Mouse (Mus musculus) spleen, adult 2 months (tissue): ENCODE results near the gene Tmem104. TPM values are rescaled to one million over a fixed set of nuclear protein-coding genes. Genes with fewer than 3 reads are reported as not detected.

Source experiments
- DNase-seq, 2 experiments: peaks; one replicate each; pipeline versions ENCODE4 v3.0.0 to v3.0.0-alpha.2; 2012 to 2021; ENCODE audit warnings: low spot score in 2 of 2, low read depth in 1 of 2
- H3K27ac ChIP-seq: fragments of 200-500 bp; 2 replicates; pipeline ENCODE4 v1.5.1; 2012; ENCODE audit warnings: low read length, inconsistent platforms; ENCODE audit not compliant: insufficient read depth
- H3K27me3 ChIP-seq: fragments of 200-500 bp; 2 replicates; pipeline ENCODE4 v1.6.1; 2012; ENCODE audit warnings: mild to moderate bottlenecking, moderate library complexity, low read length, inconsistent platforms; ENCODE audit not compliant: control insufficient read depth, insufficient read depth
- H3K36me3 ChIP-seq: fragments of 200-500 bp; 2 replicates; pipeline ENCODE4 v1.6.1; 2012; ENCODE audit warnings: mild to moderate bottlenecking, low read length, inconsistent platforms; ENCODE audit not compliant: control insufficient read depth, insufficient read depth
- H3K4me1 ChIP-seq: fragments of 200-500 bp; 2 replicates; pipeline ENCODE4 v1.6.1; 2011; ENCODE audit warnings: inconsistent platforms; ENCODE audit not compliant: control insufficient read depth, insufficient read depth, insufficient read length
- H3K4me3 ChIP-seq: fragments of 200-500 bp; 2 replicates; pipeline ENCODE4 v1.5.1; 2011; ENCODE audit warnings: mild to moderate bottlenecking, inconsistent platforms; ENCODE audit not compliant: insufficient read depth, insufficient read length; ENCODE audit errors: extremely low read depth
- CTCF ChIP-seq: fragments of 200-500 bp; IDR thresholded peaks from 2 replicates; pipeline ENCODE4 v1.5.1; 2011; ENCODE audit warnings: mild to moderate bottlenecking, inconsistent platforms; ENCODE audit not compliant: insufficient read depth, insufficient read length, insufficient replicate concordance; ENCODE audit errors: extremely low read depth
- POLR2A ChIP-seq: fragments of 200-500 bp; IDR thresholded peaks from 2 replicates; pipeline ENCODE4 v1.6.1; 2011; ENCODE audit warnings: low read depth, low read length, inconsistent platforms
- WGBS: fragments of 180-500 bp; shearing (Covaris S2); methylation state at CpG from one replicate; pipeline ENCODE4 v1.1.7; 2018; 5-methylcytosine and 5-hydroxymethylcytosine counted together
- polyA plus RNA-seq: library from polyadenylated mRNA; depleted of rRNA; stranded (reverse); fragments of >200 nt; gene quantifications from 2 replicates; pipeline ENCODE4 v1.2.3, GENCODE M21; 2012

Gene Tmem104
- polyA plus RNA-seq, 1 experiment, result 16.5 TPM

GRCm38 (mm10) chr11:115161578-115162204 is 25.6 kb upstream of the Tmem104 start:
- peaks cover 46% of the 10 kb centered on the region for H3K4me1 ChIP-seq
- H3K4me3 ChIP-seq, result peak overlapping the region; percentile 21; the same call in 1 of the 2 replicates
- TF ChIP-seq CTCF (no peak), POLR2A (peak; percentile 2; the same call in 1 of the 2 replicates)
- WGBS, result 22% methylated on average over 9 of the region's 9 CpGs
- H3K27me3 ChIP-seq, result no peaks in the 10 kb centered on the region
- DNase-seq, result peak in 1 of 2 experiments; percentile 54
- H3K36me3 ChIP-seq, result no peaks in the 10 kb centered on the region
- H3K27ac ChIP-seq, result peak overlapping the region; percentile 89

- Histone ChIP-seq H3K27ac (peak overlapping the region; percentile 89), H3K4me1 (peaks cover 43% of the 10 kb centered on the region), H3K27me3 (no peaks in the 10 kb centered on the region), H3K36me3 (no peaks in the 10 kb centered on the region), H3K4me3 (0 out of 2 replicates have a peak overlapping the region, but pooled peaks have one; percentile 10)
- no peak for DNase-seq
- TF ChIP-seq POLR2A, result no peak
- TF ChIP-seq CTCF, result no peak
- 40% methylated on average over 9 of the region's 9 CpGs for WGBS
Measured at GRCm38 (mm10) chr11:115162205-115162601, 25.1 kb upstream of the Tmem104 start.

GRCm38 (mm10) chr11:115162832-115163480 is 24.3 kb upstream of the Tmem104 start, which contains the start of gene Slc9a3r1:
Gene Slc9a3r1 (plus strand): TSS chr11:115163341.
- peak; percentile 98 to 99 for DNase-seq
- no peak for TF ChIP-seq CTCF
- peak; percentile 98 for TF ChIP-seq POLR2A
- under 1% methylated on average over 47 of the region's 47 CpGs for WGBS
- Histone ChIP-seq H3K36me3 (no peaks in the 10 kb centered on the region), H3K27ac (peak within 1 kb of the TSS; percentile 89), H3K4me1 (peaks cover 36% of the 10 kb centered on the region), H3K4me3 (peak within 1 kb of the TSS; percentile 97), H3K27me3 (no peaks in the 10 kb centered on the region)

- DNase-seq, result peak in 1 of 2 experiments; percentile 57
- TF ChIP-seq POLR2A, result no peak
- 0 out of 2 replicates have a peak, but pooled peaks have one; percentile 12 for TF ChIP-seq CTCF
- Histone ChIP-seq H3K4me3 (peak overlapping the region; percentile 97), H3K36me3 (peaks cover 2% of the 10 kb centered on the region), H3K27me3 (no peaks in the 10 kb centered on the region), H3K4me1 (peaks cover 32% of the 10 kb centered on the region), H3K27ac (peak overlapping the region; percentile 89)
- WGBS, result under 1% methylated on average over 47 of the region's 47 CpGs
Measured at GRCm38 (mm10) chr11:115163568-115164150, 23.6 kb upstream of the Tmem104 start.

GRCm38 (mm10) chr11:115164341-115164975 is 22.8 kb upstream of the Tmem104 start:
- under 1% methylated on average over 14 of the region's 14 CpGs for WGBS
- no peak for TF ChIP-seq POLR2A
- TF ChIP-seq CTCF, result no peak
- Histone ChIP-seq H3K27me3 (no peaks in the 10 kb centered on the region), H3K36me3 (peaks cover 5% of the 10 kb centered on the region), H3K4me3 (peak overlapping the region; percentile 97), H3K27ac (0 out of 2 replicates have a peak overlapping the region, but pooled peaks have one; percentile 89), H3K4me1 (peaks cover 28% of the 10 kb centered on the region)
- no peak for DNase-seq

- peak overlapping the region; percentile 97 for H3K4me3 ChIP-seq
- H3K27me3 ChIP-seq, result no peaks in the 10 kb centered on the region
- peaks cover 23% of the 10 kb centered on the region; the same call in 1 of the 2 replicates for H3K4me1 ChIP-seq
- H3K36me3 ChIP-seq, result peaks cover 5% of the 10 kb centered on the region
- no peak for TF ChIP-seq POLR2A
- no peak for TF ChIP-seq CTCF
- 13% methylated on average over 9 of the region's 9 CpGs for WGBS
- no peak overlapping the region for H3K27ac ChIP-seq
- no peak for DNase-seq
Measured at GRCm38 (mm10) chr11:115164976-115165374, 22.3 kb upstream of the Tmem104 start.
